Mouse (Mus musculus) hindbrain, embryonic 15.5 days (tissue): ENCODE data around the gene Elavl1. TPM values are rescaled to one million over a fixed set of nuclear protein-coding genes. Genes with fewer than 3 reads are reported as not detected.
A peak's percentile ranks its signal among the peaks of the same experiment; 100 is the strongest.
"Not testable (repeated sequence)": the region's sequence is repeated elsewhere in the genome, so short reads cannot be mapped to it uniquely, and the experiment has no call there.

Source experiments
- ATAC-seq: fragments of 200-750 bp; cut with Nextera tagmentation; 2 replicates; pipeline ENCODE4 v1.8.0; 2017; ENCODE audit warnings: low read depth, moderate number of reproducible peaks, moderate TSS enrichment; ENCODE audit not compliant: low FRiP score
- H3K27ac ChIP-seq: fragments of 300-500 bp; sonication (generic); replicated peaks from 2 replicates; pipeline ENCODE4 v1.5.1; 2015; ENCODE audit warnings: mild to moderate bottlenecking, inconsistent platforms
- H3K27me3 ChIP-seq: fragments of 300-500 bp; sonication (generic); 2 replicates; pipeline ENCODE4 v1.6.1; 2015; ENCODE audit warnings: control low read depth, inconsistent platforms
- H3K36me3 ChIP-seq: fragments of 300-500 bp; sonication (generic); 2 replicates; pipeline ENCODE4 v1.6.1; 2015; ENCODE audit warnings: control low read depth, inconsistent platforms
- H3K4me1 ChIP-seq: fragments of 300-500 bp; sonication (generic); replicated peaks from 2 replicates; pipeline ENCODE4 v1.6.1; 2015; ENCODE audit warnings: control low read depth, inconsistent platforms
- H3K4me2 ChIP-seq: fragments of 300-500 bp; sonication (generic); 2 replicates; pipeline ENCODE4 v1.6.1; 2015; ENCODE audit warnings: moderate library complexity, mild to moderate bottlenecking, inconsistent platforms
- H3K4me3 ChIP-seq: fragments of 300-500 bp; sonication (generic); 2 replicates; pipeline ENCODE4 v1.5.1; 2015; ENCODE audit warnings: mild to moderate bottlenecking, inconsistent platforms
- H3K9ac ChIP-seq: fragments of 300-500 bp; sonication (generic); 2 replicates; pipeline ENCODE4 v1.6.1; 2015; ENCODE audit warnings: inconsistent platforms
- H3K9me3 ChIP-seq: fragments of 300-500 bp; sonication (generic); 2 replicates; pipeline ENCODE4 v1.6.1; 2016; ENCODE audit warnings: control low read depth, inconsistent platforms
- WGBS: fragments of 180-500 bp; shearing (Covaris S2); methylation state at CpG from one replicate; pipeline ENCODE4 v1.1.7; 2015; 5-methylcytosine and 5-hydroxymethylcytosine counted together
- polyA plus RNA-seq: library from polyadenylated mRNA; unstranded; fragments of >200 nt; fragmentation: Nextera tagmentation; extraction: Ambion mirVana; gene quantifications from 2 replicates; pipeline ENCODE4 v1.2.1, GENCODE M21; 2015

Elavl1 gene
- polyA plus RNA-seq = 108 and 112 TPM in 2 replicates

GRCm38 (mm10) chr8:4324983-4325750 lies at the start of gene Elavl1, which contains the start of gene Ccl25:
Gene Elavl1 (minus strand): TSS chr8:4325413.
Gene Ccl25 (plus strand): TSS chr8:4325210.
- Histone ChIP-seq H3K36me3 (peaks cover 37% of the 10 kb centered on the region), H3K4me1 (peaks cover 55% of the 10 kb centered on the region), H3K4me3 (peak within 1 kb of the TSS; percentile 59), H3K27me3 (no peaks in the 10 kb centered on the region), H3K9ac (peak within 1 kb of the TSS; percentile 79), H3K27ac (peak within 1 kb of the TSS; percentile 92), H3K4me2 (peak within 1 kb of the TSS; percentile 85), H3K9me3 (no peaks in the 10 kb centered on the region)
- WGBS = under 1% methylated on average over 62 of the region's 78 CpGs
- ATAC-seq = peak; percentile 98

GRCm38 (mm10) chr8:4372657-4373056 lies 47.4 kb upstream of the Elavl1 start:
- no peak for ATAC-seq
- Histone ChIP-seq H3K4me1 (no peaks in the 10 kb centered on the region), H3K27ac (no peak overlapping the region), H3K27me3 (no peaks in the 10 kb centered on the region), H3K9ac (no peak overlapping the region), H3K9me3 (no peaks in the 10 kb centered on the region), H3K36me3 (no peaks in the 10 kb centered on the region), H3K4me2 (no peak overlapping the region), H3K4me3 (no peak overlapping the region)
- 69% methylated on average over 2 of the region's 2 CpGs for WGBS

GRCm38 (mm10) chr8:4370078-4370477 lies 44.9 kb upstream of the Elavl1 start:
- peak; percentile 51; the same call in 1 of the 2 replicates for ATAC-seq
- WGBS = 45% methylated on average over 2 of the region's 2 CpGs
- Histone ChIP-seq H3K4me2 (no peak overlapping the region), H3K4me3 (no peak overlapping the region), H3K27me3 (no peaks in the 10 kb centered on the region), H3K9ac (no peak overlapping the region), H3K27ac (no peak overlapping the region), H3K36me3 (no peaks in the 10 kb centered on the region), H3K4me1 (no peaks in the 10 kb centered on the region), H3K9me3 (no peaks in the 10 kb centered on the region)

- Histone ChIP-seq H3K27me3 (no peaks in the 10 kb centered on the region), H3K9me3 (no peaks in the 10 kb centered on the region), H3K4me3 (no peak overlapping the region), H3K36me3 (no peaks in the 10 kb centered on the region), H3K4me2 (no peak overlapping the region), H3K4me1 (no peaks in the 10 kb centered on the region), H3K9ac (no peak overlapping the region), H3K27ac (no peak overlapping the region)
- WGBS = 94% methylated on average over 4 of the region's 4 CpGs
- ATAC-seq = no peak
These were observed 43.3 kb upstream of the Elavl1 start for GRCm38 (mm10) chr8:4368470-4368869.

- H3K9ac ChIP-seq = no peak overlapping the region
- H3K4me1 ChIP-seq = no peaks in the 10 kb centered on the region
- no peak for ATAC-seq
- no peak overlapping the region for H3K4me3 ChIP-seq
- H3K9me3 ChIP-seq = no peaks in the 10 kb centered on the region
- 70% methylated on average over 11 of the region's 11 CpGs for WGBS
- no peaks in the 10 kb centered on the region for H3K36me3 ChIP-seq
- no peak overlapping the region for H3K27ac ChIP-seq
- H3K4me2 ChIP-seq = no peak overlapping the region
- no peaks in the 10 kb centered on the region for H3K27me3 ChIP-seq
These were observed 42.6 kb upstream of the Elavl1 start for GRCm38 (mm10) chr8:4367808-4368207.

- Histone ChIP-seq H3K36me3 (no peaks in the 10 kb centered on the region), H3K4me3 (no peak overlapping the region), H3K9me3 (no peaks in the 10 kb centered on the region), H3K27me3 (no peaks in the 10 kb centered on the region), H3K9ac (no peak overlapping the region), H3K4me2 (no peak overlapping the region), H3K27ac (no peak overlapping the region), H3K4me1 (no peaks in the 10 kb centered on the region)
- WGBS = 89% methylated on average over 3 of the region's 3 CpGs
- ATAC-seq = no peak
These were observed 41.0 kb upstream of the Elavl1 start for GRCm38 (mm10) chr8:4366189-4366588.

- no peaks in the 10 kb centered on the region for H3K9me3 ChIP-seq
- no peaks in the 10 kb centered on the region for H3K36me3 ChIP-seq
- H3K27ac ChIP-seq = no peak overlapping the region
- ATAC-seq = no peak
- no peak overlapping the region for H3K9ac ChIP-seq
- H3K4me2 ChIP-seq = no peak overlapping the region
- 88% methylated on average over 2 of the region's 2 CpGs for WGBS
- no peaks in the 10 kb centered on the region for H3K27me3 ChIP-seq
- no peak overlapping the region for H3K4me3 ChIP-seq
- no peaks in the 10 kb centered on the region for H3K4me1 ChIP-seq
These were observed 35.7 kb upstream of the Elavl1 start for GRCm38 (mm10) chr8:4360922-4361321.

- Histone ChIP-seq H3K9ac (no peak overlapping the region), H3K4me2 (no peak overlapping the region), H3K9me3 (no peaks in the 10 kb centered on the region), H3K27me3 (no peaks in the 10 kb centered on the region), H3K4me3 (no peak overlapping the region), H3K4me1 (no peaks in the 10 kb centered on the region), H3K36me3 (no peaks in the 10 kb centered on the region), H3K27ac (no peak overlapping the region)
- 76% methylated on average over 3 of the region's 3 CpGs for WGBS
- ATAC-seq = no peak
These were observed 34.1 kb upstream of the Elavl1 start for GRCm38 (mm10) chr8:4359362-4359761.

GRCm38 (mm10) chr8:4355455-4355854 lies 30.2 kb upstream of the Elavl1 start:
- Histone ChIP-seq H3K27ac (no peak overlapping the region), H3K9me3 (no peaks in the 10 kb centered on the region), H3K4me3 (no peak overlapping the region), H3K4me2 (no peak overlapping the region), H3K4me1 (no peaks in the 10 kb centered on the region), H3K27me3 (no peaks in the 10 kb centered on the region), H3K9ac (no peak overlapping the region), H3K36me3 (no peaks in the 10 kb centered on the region)
- WGBS = 94% methylated on average over 10 of the region's 10 CpGs
- ATAC-seq = no peak

- Histone ChIP-seq H3K27me3 (no peaks in the 10 kb centered on the region), H3K9me3 (no peaks in the 10 kb centered on the region), H3K4me1 (no peaks in the 10 kb centered on the region), H3K4me3 (no peak overlapping the region), H3K9ac (no peak overlapping the region), H3K4me2 (no peak overlapping the region), H3K36me3 (no peaks in the 10 kb centered on the region), H3K27ac (no peak overlapping the region)
- ATAC-seq = no peak
- 85% methylated on average over 1 of the region's 1 CpGs for WGBS
These were observed 29.3 kb upstream of the Elavl1 start for GRCm38 (mm10) chr8:4354516-4354915.

- no peaks in the 10 kb centered on the region for H3K36me3 ChIP-seq
- H3K9me3 ChIP-seq = no peaks in the 10 kb centered on the region
- 85% methylated on average over 4 of the region's 4 CpGs for whole genome bisulfite sequencing
These were observed 28.5 kb upstream of the Elavl1 start for GRCm38 (mm10) chr8:4353741-4354140.

GRCm38 (mm10) chr8:4352562-4352961 lies 27.3 kb upstream of the Elavl1 start:
- not testable (repeated sequence) for H3K27me3 ChIP-seq, H3K9me3 ChIP-seq, ATAC-seq, H3K36me3 ChIP-seq, H3K4me3 ChIP-seq, H3K27ac ChIP-seq, H3K4me2 ChIP-seq, H3K4me1 ChIP-seq, H3K9ac ChIP-seq
- WGBS = 92% methylated on average over 6 of the region's 6 CpGs

More at GRCm38 (mm10) chr8:4353741-4354140, 28.5 kb upstream of the Elavl1 start:
- no peak for ATAC-seq
- Histone ChIP-seq H3K9ac (no peak overlapping the region), H3K27ac (no peak overlapping the region), H3K27me3 (no peaks in the 10 kb centered on the region), H3K4me2 (no peak overlapping the region), H3K4me1 (no peaks in the 10 kb centered on the region), H3K4me3 (no peak overlapping the region)

- H3K9me3 ChIP-seq = no peaks in the 10 kb centered on the region
- H3K27ac ChIP-seq = no peak overlapping the region
- no peaks in the 10 kb centered on the region for H3K27me3 ChIP-seq
- no peak overlapping the region for H3K9ac ChIP-seq
- no peaks in the 10 kb centered on the region for H3K36me3 ChIP-seq
- no peak overlapping the region for H3K4me2 ChIP-seq
- no peaks in the 10 kb centered on the region for H3K4me1 ChIP-seq
- no peak overlapping the region for H3K4me3 ChIP-seq
- 92% methylated on average over 3 of the region's 3 CpGs for WGBS
- no peak for ATAC-seq
These were observed 25.4 kb upstream of the Elavl1 start for GRCm38 (mm10) chr8:4350618-4351017.
